Mouse (Mus musculus) testis, adult 2 months (tissue): ENCODE data around the gene Arhgap30. TPM values are rescaled to one million over a fixed set of nuclear protein-coding genes. Genes with fewer than 3 reads are reported as not detected.

Experiments used
- H3K27ac ChIP-seq: fragments of 200-500 bp; 2 replicates; pipeline ENCODE4 v1.5.1; 2012; ENCODE audit warnings: low read depth, low read length; ENCODE audit not compliant: control insufficient read depth, insufficient read depth
- H3K27me3 ChIP-seq: fragments of 200-500 bp; 2 replicates; pipeline ENCODE4 v1.6.1; 2012; ENCODE audit warnings: mild to moderate bottlenecking, low read length, moderate library complexity; ENCODE audit not compliant: control insufficient read depth, insufficient read depth
- H3K36me3 ChIP-seq: fragments of 200-500 bp; 2 replicates; pipeline ENCODE4 v1.6.1; 2012; ENCODE audit warnings: mild to moderate bottlenecking, low read length; ENCODE audit not compliant: control insufficient read depth, insufficient read depth
- H3K4me1 ChIP-seq: fragments of 200-500 bp; 2 replicates; pipeline ENCODE4 v1.6.1; 2012; ENCODE audit warnings: low read length; ENCODE audit not compliant: control insufficient read depth, insufficient read depth
- H3K4me3 ChIP-seq: fragments of 200-500 bp; 2 replicates; pipeline ENCODE4 v1.5.1; 2012; ENCODE audit warnings: low read depth, mild to moderate bottlenecking, low read length, moderate library complexity, mixed read lengths; ENCODE audit not compliant: control insufficient read depth
- CTCF ChIP-seq: fragments of 200-500 bp; IDR thresholded peaks from 2 replicates; pipeline ENCODE4 v1.5.1; 2012; ENCODE audit warnings: low read depth, mild to moderate bottlenecking, inconsistent platforms, low read length, moderate library complexity; ENCODE audit not compliant: control insufficient read depth, insufficient read depth, insufficient replicate concordance
- POLR2A ChIP-seq: fragments of 200-500 bp; IDR thresholded peaks from 2 replicates; pipeline ENCODE4 v1.6.1; 2012; ENCODE audit warnings: low read depth, mild to moderate bottlenecking, inconsistent platforms, low read length, moderate library complexity; ENCODE audit not compliant: control insufficient read depth
- polyA plus RNA-seq: library from polyadenylated mRNA; depleted of rRNA; stranded (reverse); fragments of >200 nt; gene quantifications from 2 replicates; pipeline ENCODE4 v1.2.3, GENCODE M21; 2012

Arhgap30 gene
- polyA plus RNA-seq, 1 experiment = 11.5 TPM

GRCm38 (mm10) chr1:171413608-171414007, 24.9 kb downstream of the Arhgap30 start:
- Histone ChIP-seq H3K4me3 (no peak overlapping the region), H3K27ac (no peak overlapping the region; the same call in 1 of the 2 replicates), H3K4me1 (peaks cover 16% of the 10 kb centered on the region), H3K36me3 (no peaks in the 10 kb centered on the region), H3K27me3 (no peaks in the 10 kb centered on the region)
- TF ChIP-seq POLR2A (no peak), CTCF (no peak)

- Histone ChIP-seq H3K27ac (no peak within 1 kb of the TSS), H3K4me3 (no peak within 1 kb of the TSS), H3K27me3 (no peaks in the 10 kb centered on the region), H3K4me1 (peaks cover 6% of the 10 kb centered on the region), H3K36me3 (no peaks in the 10 kb centered on the region)
- no peak for TF ChIP-seq POLR2A
- no peak for TF ChIP-seq CTCF
These were observed 29.9 kb downstream of the Arhgap30 start, which contains the start of gene Tstd1 for GRCm38 (mm10) chr1:171418660-171419059. Tstd1 (plus strand) TSS chr1:171418872.

GRCm38 (mm10) chr1:171419291-171419882, 30.6 kb downstream of the Arhgap30 start:
- no peak overlapping the region for H3K27ac ChIP-seq
- no peak overlapping the region for H3K4me3 ChIP-seq
- H3K27me3 ChIP-seq = no peaks in the 10 kb centered on the region
- H3K36me3 ChIP-seq = no peaks in the 10 kb centered on the region
- TF ChIP-seq CTCF = no peak
- TF ChIP-seq POLR2A = no peak
- H3K4me1 ChIP-seq = peaks cover under 1% of the 10 kb centered on the region; the same call in 1 of the 2 replicates

GRCm38 (mm10) chr1:171419905-171420304, 31.2 kb downstream of the Arhgap30 start:
- H3K36me3 ChIP-seq = no peaks in the 10 kb centered on the region
- no peak overlapping the region for H3K27ac ChIP-seq
- TF ChIP-seq POLR2A = no peak
- H3K4me3 ChIP-seq = no peak overlapping the region
- H3K27me3 ChIP-seq = no peaks in the 10 kb centered on the region
- no peaks in the 10 kb centered on the region for H3K4me1 ChIP-seq

DNA sequence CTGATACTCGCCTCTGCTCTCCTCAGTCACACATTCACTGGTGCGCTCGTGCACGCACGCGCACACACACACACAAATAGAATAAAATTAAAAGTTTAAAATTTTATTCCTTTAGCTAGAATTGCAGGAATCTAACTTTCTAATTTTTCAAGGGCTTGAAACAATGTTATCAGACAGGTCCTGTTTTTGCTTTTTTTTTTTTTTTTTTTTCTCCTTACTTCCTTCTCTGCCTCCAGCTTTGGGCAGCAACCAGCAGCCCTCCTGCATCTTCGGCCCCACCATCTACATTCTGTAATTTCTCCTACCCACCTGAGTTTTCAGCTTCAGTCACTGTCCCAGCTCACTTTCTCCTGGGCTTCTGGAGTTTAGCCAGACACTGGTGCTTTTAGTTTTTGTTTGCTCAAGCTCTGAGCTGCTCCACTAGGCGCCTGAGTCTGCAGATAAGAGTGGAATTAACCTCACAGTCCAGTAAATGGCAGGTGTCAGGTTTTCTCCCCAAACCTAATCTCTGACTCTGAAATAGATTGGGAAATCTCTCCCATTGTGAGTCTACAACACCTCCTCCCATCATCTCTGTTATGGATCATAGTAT, 33.8 kb downstream of the Arhgap30 start:
- H3K27ac ChIP-seq = no peak overlapping the region
- H3K4me3 ChIP-seq = no peak overlapping the region
- no peaks in the 10 kb centered on the region for H3K4me1 ChIP-seq
- H3K27me3 ChIP-seq = no peaks in the 10 kb centered on the region
- TF ChIP-seq POLR2A = no peak
- TF ChIP-seq CTCF = no peak
- no peaks in the 10 kb centered on the region for H3K36me3 ChIP-seq

- TF ChIP-seq POLR2A = no peak
- no peak for TF ChIP-seq CTCF
- Histone ChIP-seq H3K27me3 (no peaks in the 10 kb centered on the region), H3K4me1 (no peaks in the 10 kb centered on the region), H3K36me3 (no peaks in the 10 kb centered on the region), H3K4me3 (no peak overlapping the region), H3K27ac (no peak overlapping the region; the same call in 1 of the 2 replicates)
These were observed 35.9 kb downstream of the Arhgap30 start for GRCm38 (mm10) chr1:171424638-171425037.

DNA sequence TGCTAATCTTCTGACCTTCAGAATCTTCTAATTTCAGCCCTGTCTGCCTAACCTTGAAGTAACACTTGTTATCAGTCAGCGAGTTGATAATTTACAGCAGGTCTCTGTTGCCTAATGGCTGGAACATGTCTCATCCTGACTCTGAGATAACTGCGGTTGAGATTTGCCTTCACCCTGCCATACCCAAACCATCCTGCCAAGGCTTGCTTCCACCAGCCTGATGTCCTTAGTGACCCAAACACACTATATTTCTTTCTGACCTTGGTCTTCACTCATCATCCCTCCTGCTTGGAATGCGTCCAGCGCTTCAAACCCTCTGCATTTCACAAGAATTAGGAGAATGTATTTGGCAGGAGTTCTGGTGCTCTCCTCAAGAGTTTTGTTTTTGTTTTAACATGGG, 36.4 kb downstream of the Arhgap30 start:
- Histone ChIP-seq H3K27me3 (no peaks in the 10 kb centered on the region), H3K36me3 (no peaks in the 10 kb centered on the region), H3K27ac (peak overlapping the region; percentile 39; the same call in 1 of the 2 replicates), H3K4me3 (no peak overlapping the region), H3K4me1 (no peaks in the 10 kb centered on the region)
- TF ChIP-seq POLR2A = no peak
- no peak for TF ChIP-seq CTCF
